Mouse (Mus musculus) G1E (cell line): ENCODE measurements at regions not wholly inside any gene's neighbourhood (a gene's known extent, or its start where the extent isn't known, plus 50 kb on each side); places are given as distances from the start of the nearest gene placed in this dataset.

Source experiments
- CTCF ChIP-seq: IDR thresholded peaks from 2 replicates; pipeline ENCODE4 v1.5.1; 2012; ENCODE audit warnings: low read depth, low read length, inconsistent platforms, mixed read lengths
- GATA1 ChIP-seq: IDR thresholded peaks from 2 replicates; pipeline ENCODE4 v1.6.1; 2012; ENCODE audit warnings: borderline replicate concordance, low read length, inconsistent platforms, mixed read lengths

GRCm38 (mm10) chr3:73109102-73109501, 51.5 kb upstream of the Slitrk3 start:
- TF ChIP-seq CTCF (no peak), GATA1 (no peak)
